Mouse (Mus musculus): ENCODE data around the gene Cntn4.

- TF ChIP-seq CTCF (IDR thresholded peaks at IDR 0.05; ENCODE audit: insufficient read depth, low read length) (no peak), POLR2A (IDR thresholded peaks at IDR 0.05; ENCODE audit: borderline replicate concordance, extremely low read depth, low read depth, low read length) (no peak)
Observed at GRCm38 (mm10) chr6:106013018-106013417, 335.6 kb downstream of the Cntn4 start.
